Mouse (Mus musculus): ENCODE measurements at regions not wholly inside any gene's neighbourhood (a gene's known extent, or its start where the extent isn't known, plus 50 kb on each side); places are given as distances from the start of the nearest gene placed in this dataset.
A peak's percentile ranks its signal among the peaks of the same experiment; 100 is the strongest.

GRCm38 (mm10) chr1:193747426-193747960 is 377.4 kb upstream of the Camk1g start:
- no peak for DNase-seq (ENCODE audit: low spot score in 2 of 2)
- intact Hi-C loops (cut with DNase I): no loop called here

- intact Hi-C loops (cut with DNase I): no loop called here
- no peak for DNase-seq (ENCODE audit: low spot score in 2 of 2)
Observed at GRCm38 (mm10) chr1:193742688-193743087, 372.6 kb upstream of the Camk1g start.

- DNase-seq (ENCODE audit: low spot score in 2 of 2): no peak
- intact Hi-C loops (cut with DNase I): loop anchor here (5.0 to 10.0 kb wide), 2 partner anchors 193 to 306 kb away; no protein-coding TSS in a partner anchor
Observed at GRCm38 (mm10) chr1:193738821-193739220, 368.7 kb upstream of the Camk1g start.

GRCm38 (mm10) chr1:193735949-193736518 is 365.9 kb upstream of the Camk1g start:
- intact Hi-C loops (cut with DNase I): loop anchor here (5.0 to 10.0 kb wide), 2 partner anchors 196 to 309 kb away; no protein-coding TSS in a partner anchor
- DNase-seq (ENCODE audit: low spot score in 2 of 2): no peak

GRCm38 (mm10) chr1:193734014-193734763 is 364.1 kb upstream of the Camk1g start:
- intact Hi-C loops (cut with DNase I): loop anchor here (10.0 kb wide), 1 partner anchor 311 kb away; no protein-coding TSS in a partner anchor
- DNase-seq (ENCODE audit: low spot score in 2 of 2): no peak

- intact Hi-C loops (cut with DNase I): loop anchor here (10.0 kb wide), 1 partner anchor 311 kb away; no protein-coding TSS in a partner anchor
- no peak for DNase-seq (ENCODE audit: low spot score in 2 of 2)
Observed at GRCm38 (mm10) chr1:193733402-193733801, 363.3 kb upstream of the Camk1g start.

GRCm38 (mm10) chr1:193732113-193732512 is 362.0 kb upstream of the Camk1g start:
- intact Hi-C loops (cut with DNase I): loop anchor here (10.0 kb wide), 1 partner anchor 313 kb away; no protein-coding TSS in a partner anchor
- no peak for DNase-seq (ENCODE audit: low spot score in 2 of 2)

- DNase-seq (ENCODE audit: low spot score in 2 of 2): no peak
- intact Hi-C loops (cut with DNase I): no loop called here
Observed at GRCm38 (mm10) chr1:193721850-193722249, 351.8 kb upstream of the Camk1g start.

GRCm38 (mm10) chr1:193720420-193720851 is 350.3 kb upstream of the Camk1g start:
- intact Hi-C loops (cut with DNase I): no loop called here
- DNase-seq (ENCODE audit: low spot score in 2 of 2): no peak

- no peak for DNase-seq (ENCODE audit: low spot score in 2 of 2)
- intact Hi-C loops (cut with DNase I): no loop called here
Observed at GRCm38 (mm10) chr1:193715328-193715727, 345.2 kb upstream of the Camk1g start.

GRCm38 (mm10) chr1:193714631-193715030 is 344.5 kb upstream of the Camk1g start:
- no peak for DNase-seq (ENCODE audit: low spot score in 2 of 2)
- intact Hi-C loops (cut with DNase I): no loop called here

GRCm38 (mm10) chr1:193705205-193705604 is 335.1 kb upstream of the Camk1g start:
- intact Hi-C loops (cut with DNase I): loop anchor here (10.0 kb wide), 1 partner anchor 320 kb away; no protein-coding TSS in a partner anchor
- no peak for DNase-seq (ENCODE audit: low spot score in 2 of 2)

- peak in 1 of 2 experiments; percentile 65 for DNase-seq (ENCODE audit: low spot score in 2 of 2)
Observed at GRCm38 (mm10) chr1:193702707-193703419, 332.8 kb upstream of the Camk1g start.

GRCm38 (mm10) chr1:193700217-193700616 is 330.1 kb upstream of the Camk1g start:
- no peak for DNase-seq (ENCODE audit: low spot score in 2 of 2)
- intact Hi-C loops (cut with DNase I): loop anchor here (10.0 kb wide), 1 partner anchor 315 kb away; no protein-coding TSS in a partner anchor

More at GRCm38 (mm10) chr1:193702707-193703419, 332.8 kb upstream of the Camk1g start:
- intact Hi-C loops (cut with DNase I): loop anchor here (10.0 kb wide), 1 partner anchor 318 kb away; no protein-coding TSS in a partner anchor

GRCm38 (mm10) chr1:193698603-193699266 is 328.6 kb upstream of the Camk1g start:
- DNase-seq (ENCODE audit: low spot score in 2 of 2): peak; percentile 85 to 90
- intact Hi-C loops (cut with DNase I): loop anchor here (5.0 to 10.0 kb wide), 3 partner anchors 254 to 924 kb away; no protein-coding TSS in a partner anchor

GRCm38 (mm10) chr1:193697857-193698256 is 327.8 kb upstream of the Camk1g start:
- DNase-seq (ENCODE audit: low spot score in 2 of 2): no peak
- intact Hi-C loops (cut with DNase I): loop anchor here (5.0 to 10.0 kb wide), 3 partner anchors 253 to 924 kb away; no protein-coding TSS in a partner anchor

GRCm38 (mm10) chr1:193697001-193697400 is 326.9 kb upstream of the Camk1g start:
- intact Hi-C loops (cut with DNase I): loop anchor here (5.0 to 10.0 kb wide), 3 partner anchors 252 to 925 kb away; no protein-coding TSS in a partner anchor
- no peak for DNase-seq (ENCODE audit: low spot score in 2 of 2)

- no peak for DNase-seq (ENCODE audit: low spot score in 2 of 2)
- intact Hi-C loops (cut with DNase I): loop anchor here (10.0 kb wide), 2 partner anchors 248 to 532 kb away; no protein-coding TSS in a partner anchor
Observed at GRCm38 (mm10) chr1:193692991-193693390, 322.9 kb upstream of the Camk1g start.

GRCm38 (mm10) chr1:193689601-193690000 is 319.5 kb upstream of the Camk1g start:
- DNase-seq (ENCODE audit: low spot score in 2 of 2): no peak
- intact Hi-C loops (cut with DNase I): no loop called here

Data from left cerebral cortex, postnatal 14 days (tissue).